Mouse (Mus musculus): ENCODE measurements around the gene Heatr4. TPM values are rescaled to one million over a fixed set of nuclear protein-coding genes. Genes with fewer than 3 reads are reported as not detected.

Heatr4 gene
- polyA plus RNA-seq, 1 experiment from 2014 or later, result 0.10 TPM

- Histone ChIP-seq H3K9ac (replicated peaks; ENCODE audit: low read depth, low read length) (peak overlapping the region; percentile 69), H3K27ac (ENCODE audit: low read length) (peak overlapping the region; percentile 90), H3K27me3 (ENCODE audit: control insufficient read depth, insufficient read depth, low read length) (no peaks in the 10 kb centered on the region), H3K4me3 (ENCODE audit: low read depth, low read length) (peak overlapping the region; percentile 63), H3K4me1 (ENCODE audit: control insufficient read depth, insufficient read depth, low read length) (no peaks in the 10 kb centered on the region), H3K9me3 (ENCODE audit: control insufficient read depth, low read depth, low read length) (no peaks in the 10 kb centered on the region), H3K4me2 (replicated peaks; ENCODE audit: low read depth, low read length) (peak overlapping the region; percentile 50), H3K36me3 (ENCODE audit: control insufficient read depth, insufficient read depth, low read length) (no peaks in the 10 kb centered on the region)
- WGBS, result 62% methylated on average over 4 of the region's 4 CpGs
- no peak for ATAC-seq (ENCODE audit: insufficient number of reproducible peaks, insufficient read depth, low FRiP score, low read depth)
Measured at GRCm38 (mm10) chr12:83988483-83988882, 3.8 kb upstream of the Heatr4 start.

DNA sequence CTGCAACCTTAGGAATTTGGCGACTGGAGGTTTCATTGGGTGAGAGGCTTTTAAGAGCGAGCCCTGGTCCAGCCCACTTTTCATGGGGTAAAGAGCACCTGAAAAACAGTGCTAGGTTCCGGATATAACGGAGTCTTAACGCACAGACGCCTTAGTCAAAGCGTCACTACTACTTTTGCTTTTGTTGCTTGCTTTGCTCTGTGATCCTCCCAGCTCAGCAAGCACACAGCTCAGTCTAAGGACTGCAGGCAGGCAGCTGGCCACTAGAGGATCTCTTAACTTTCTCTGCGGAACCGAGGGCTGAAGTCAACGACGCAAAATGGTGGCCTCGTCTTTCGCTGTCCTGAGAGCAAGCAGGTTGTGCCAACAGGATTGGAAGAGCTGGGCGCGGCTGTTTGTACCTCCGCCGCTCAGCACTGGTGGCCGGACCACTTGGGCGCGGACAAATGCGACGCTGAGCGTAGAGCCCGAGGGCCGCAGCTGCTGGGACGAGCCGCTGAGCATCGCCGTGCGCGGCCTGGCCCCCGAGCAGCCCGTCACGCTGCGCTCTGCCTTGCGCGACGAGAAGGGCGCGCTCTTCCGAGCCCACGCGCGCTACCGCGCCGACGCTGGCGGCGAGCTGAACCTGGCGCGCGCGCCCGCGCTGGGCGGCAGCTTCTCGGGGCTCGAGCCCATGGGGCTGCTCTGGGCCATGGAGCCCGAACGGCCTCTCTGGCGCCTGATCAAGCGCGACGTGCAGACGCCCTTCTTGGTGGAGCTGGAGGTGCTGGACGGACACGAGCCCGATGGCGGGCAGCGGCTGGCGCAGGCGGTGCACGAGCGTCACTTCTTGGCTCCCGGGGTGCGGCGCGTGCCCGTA is 3.2 kb upstream of the Heatr4 start, which contains the start of gene Acot2:
TSS of gene Acot2 (plus strand) at position 279 of the 859 bp plus-strand sequence.
- Histone ChIP-seq H3K4me1 (ENCODE audit: control insufficient read depth, insufficient read depth, low read length) (no peaks in the 10 kb centered on the region), H3K9ac (replicated peaks; ENCODE audit: low read depth, low read length) (peak within 1 kb of the TSS; percentile 69), H3K4me3 (ENCODE audit: low read depth, low read length) (peak within 1 kb of the TSS; percentile 63), H3K36me3 (ENCODE audit: control insufficient read depth, insufficient read depth, low read length) (no peaks in the 10 kb centered on the region), H3K27ac (ENCODE audit: low read length) (peak within 1 kb of the TSS; percentile 90), H3K4me2 (replicated peaks; ENCODE audit: low read depth, low read length) (peak within 1 kb of the TSS; percentile 50), H3K27me3 (ENCODE audit: control insufficient read depth, insufficient read depth, low read length) (no peaks in the 10 kb centered on the region), H3K9me3 (ENCODE audit: control insufficient read depth, low read depth, low read length) (no peaks in the 10 kb centered on the region)
- WGBS, result 1% methylated on average over 78 of the region's 80 CpGs
- peak; percentile 91 for ATAC-seq (ENCODE audit: insufficient number of reproducible peaks, insufficient read depth, low FRiP score, low read depth)

DNA sequence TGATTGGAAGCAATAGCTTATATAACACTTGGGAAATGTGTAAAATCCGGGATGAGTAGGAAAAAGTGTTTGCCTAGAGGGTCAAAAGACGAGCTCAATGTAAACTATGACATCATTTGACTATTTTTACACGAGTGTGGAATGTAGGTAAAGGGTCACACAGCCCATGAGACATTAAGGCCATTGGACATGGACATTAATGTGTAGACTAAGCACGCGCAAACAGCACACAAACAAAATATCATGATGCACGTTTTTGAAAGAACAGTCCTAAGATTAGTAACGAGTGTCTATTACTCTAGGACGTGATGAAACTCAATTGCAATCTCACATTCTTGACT is 2.6 kb upstream of the Heatr4 start:
- Histone ChIP-seq H3K27me3 (ENCODE audit: control insufficient read depth, insufficient read depth, low read length) (no peaks in the 10 kb centered on the region), H3K36me3 (ENCODE audit: control insufficient read depth, insufficient read depth, low read length) (no peaks in the 10 kb centered on the region), H3K4me3 (ENCODE audit: low read depth, low read length) (peak overlapping the region; percentile 63), H3K9ac (replicated peaks; ENCODE audit: low read depth, low read length) (peak overlapping the region; percentile 69; the same call in 1 of the 2 replicates), H3K4me2 (replicated peaks; ENCODE audit: low read depth, low read length) (peak overlapping the region; percentile 50), H3K4me1 (ENCODE audit: control insufficient read depth, insufficient read depth, low read length) (no peaks in the 10 kb centered on the region), H3K9me3 (ENCODE audit: control insufficient read depth, low read depth, low read length) (no peaks in the 10 kb centered on the region), H3K27ac (ENCODE audit: low read length) (peak overlapping the region; percentile 90; the same call in 1 of the 2 replicates)
- 0 out of 2 replicates have a peak, but pooled peaks have one; percentile 5 for ATAC-seq (ENCODE audit: insufficient number of reproducible peaks, insufficient read depth, low FRiP score, low read depth)
- 17% methylated on average over 8 of the region's 8 CpGs for WGBS

GRCm38 (mm10) chr12:83981615-83982014 is 3.0 kb downstream of the Heatr4 start:
- H3K9me3 ChIP-seq (ENCODE audit: control insufficient read depth, low read depth, low read length), result no peaks in the 10 kb centered on the region
- no peak overlapping the region for H3K4me3 ChIP-seq (ENCODE audit: low read depth, low read length)
- no peak overlapping the region for H3K27ac ChIP-seq (ENCODE audit: low read length)
- H3K36me3 ChIP-seq (ENCODE audit: control insufficient read depth, insufficient read depth, low read length), result no peaks in the 10 kb centered on the region
- H3K4me2 ChIP-seq (replicated peaks; ENCODE audit: low read depth, low read length), result no peak overlapping the region
- no peak overlapping the region for H3K9ac ChIP-seq (replicated peaks; ENCODE audit: low read depth, low read length)
- ATAC-seq (ENCODE audit: insufficient number of reproducible peaks, insufficient read depth, low FRiP score, low read depth), result no peak
- no peaks in the 10 kb centered on the region for H3K27me3 ChIP-seq (ENCODE audit: control insufficient read depth, insufficient read depth, low read length)
- no peaks in the 10 kb centered on the region for H3K4me1 ChIP-seq (ENCODE audit: control insufficient read depth, insufficient read depth, low read length)
- WGBS, result 88% methylated on average over 4 of the region's 4 CpGs

- H3K9ac ChIP-seq (replicated peaks; ENCODE audit: low read depth, low read length), result no peak overlapping the region
- H3K27me3 ChIP-seq (ENCODE audit: control insufficient read depth, insufficient read depth, low read length), result no peaks in the 10 kb centered on the region
- no peaks in the 10 kb centered on the region for H3K36me3 ChIP-seq (ENCODE audit: control insufficient read depth, insufficient read depth, low read length)
- 84% methylated on average over 6 of the region's 6 CpGs for WGBS
- H3K27ac ChIP-seq (ENCODE audit: low read length), result no peak overlapping the region
- H3K9me3 ChIP-seq (ENCODE audit: control insufficient read depth, low read depth, low read length), result no peaks in the 10 kb centered on the region
- ATAC-seq (ENCODE audit: insufficient number of reproducible peaks, insufficient read depth, low FRiP score, low read depth), result no peak
- H3K4me1 ChIP-seq (ENCODE audit: control insufficient read depth, insufficient read depth, low read length), result no peaks in the 10 kb centered on the region
- H3K4me3 ChIP-seq (ENCODE audit: low read depth, low read length), result no peak overlapping the region
- H3K4me2 ChIP-seq (replicated peaks; ENCODE audit: low read depth, low read length), result no peak overlapping the region
Measured at GRCm38 (mm10) chr12:83978862-83979261, 5.8 kb downstream of the Heatr4 start.

- Histone ChIP-seq H3K36me3 (ENCODE audit: control insufficient read depth, insufficient read depth, low read length) (no peaks in the 10 kb centered on the region), H3K27me3 (ENCODE audit: control insufficient read depth, insufficient read depth, low read length) (no peaks in the 10 kb centered on the region), H3K27ac (ENCODE audit: low read length) (no peak overlapping the region), H3K9me3 (ENCODE audit: control insufficient read depth, low read depth, low read length) (no peaks in the 10 kb centered on the region), H3K4me1 (ENCODE audit: control insufficient read depth, insufficient read depth, low read length) (no peaks in the 10 kb centered on the region), H3K9ac (replicated peaks; ENCODE audit: low read depth, low read length) (no peak overlapping the region), H3K4me2 (replicated peaks; ENCODE audit: low read depth, low read length) (no peak overlapping the region), H3K4me3 (ENCODE audit: low read depth, low read length) (no peak overlapping the region)
- no peak for ATAC-seq (ENCODE audit: insufficient number of reproducible peaks, insufficient read depth, low FRiP score, low read depth)
- WGBS, result 40% methylated on average over 2 of the region's 2 CpGs
Measured at GRCm38 (mm10) chr12:83972117-83972516, 12.5 kb downstream of the Heatr4 start.

DNA sequence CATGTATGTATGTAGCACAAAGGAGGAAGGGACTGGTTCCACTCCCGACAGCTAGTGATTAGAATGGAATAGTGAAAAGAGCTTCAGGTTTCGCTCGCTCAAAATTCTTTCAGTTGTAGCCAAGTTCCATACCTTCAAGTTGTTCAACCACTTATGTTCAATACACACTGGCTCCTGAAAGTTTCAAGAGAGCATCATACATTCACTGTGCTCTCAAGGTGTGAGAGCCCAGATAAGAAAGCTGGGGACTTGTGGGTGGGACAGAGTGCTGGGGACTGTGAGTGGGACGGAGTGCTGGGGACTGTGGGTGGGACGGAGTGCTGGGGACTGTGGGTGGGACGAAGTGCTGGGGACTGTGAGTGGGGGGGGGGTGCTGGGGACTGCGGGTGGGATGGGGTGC is 19.4 kb downstream of the Heatr4 start:
- Histone ChIP-seq H3K9ac (replicated peaks; ENCODE audit: low read depth, low read length) (no peak overlapping the region), H3K4me3 (ENCODE audit: low read depth, low read length) (no peak overlapping the region), H3K4me1 (ENCODE audit: control insufficient read depth, insufficient read depth, low read length) (no peaks in the 10 kb centered on the region), H3K9me3 (ENCODE audit: control insufficient read depth, low read depth, low read length) (no peaks in the 10 kb centered on the region), H3K4me2 (replicated peaks; ENCODE audit: low read depth, low read length) (no peak overlapping the region), H3K27me3 (ENCODE audit: control insufficient read depth, insufficient read depth, low read length) (no peaks in the 10 kb centered on the region), H3K27ac (ENCODE audit: low read length) (no peak overlapping the region), H3K36me3 (ENCODE audit: control insufficient read depth, insufficient read depth, low read length) (no peaks in the 10 kb centered on the region)
- ATAC-seq (ENCODE audit: insufficient number of reproducible peaks, insufficient read depth, low FRiP score, low read depth), result no peak
- 79% methylated on average over 7 of the region's 7 CpGs for WGBS

GRCm38 (mm10) chr12:83958278-83958677 is 26.4 kb downstream of the Heatr4 start:
- peaks cover 3% of the 10 kb centered on the region; the same call in 1 of the 2 replicates for H3K4me1 ChIP-seq (ENCODE audit: control insufficient read depth, insufficient read depth, low read length)
- 0 out of 2 replicates have a peak, but pooled peaks cover 1% of the 10 kb centered on the region for H3K36me3 ChIP-seq (ENCODE audit: control insufficient read depth, insufficient read depth, low read length)
- ATAC-seq (ENCODE audit: insufficient number of reproducible peaks, insufficient read depth, low FRiP score, low read depth), result no peak
- no peaks in the 10 kb centered on the region for H3K9me3 ChIP-seq (ENCODE audit: control insufficient read depth, low read depth, low read length)
- no peak overlapping the region for H3K9ac ChIP-seq (replicated peaks; ENCODE audit: low read depth, low read length)
- no peak overlapping the region for H3K4me3 ChIP-seq (ENCODE audit: low read depth, low read length)
- WGBS, result 93% methylated on average over 9 of the region's 9 CpGs
- no peak overlapping the region for H3K4me2 ChIP-seq (replicated peaks; ENCODE audit: low read depth, low read length)
- no peaks in the 10 kb centered on the region for H3K27me3 ChIP-seq (ENCODE audit: control insufficient read depth, insufficient read depth, low read length)
- no peak overlapping the region for H3K27ac ChIP-seq (ENCODE audit: low read length)
